Mouse (Mus musculus): ENCODE results near the gene Tia1. TPM values are rescaled to one million over a fixed set of nuclear protein-coding genes. Genes with fewer than 3 reads are reported as not detected.

Tia1 gene
- polyA plus RNA-seq, 1 experiment from 2014 or later = 109 TPM

- H3K4me3 ChIP-seq = peak overlapping the region; percentile 49
- H3K36me3 ChIP-seq = peaks cover 11% of the 10 kb centered on the region
- H3K4me2 ChIP-seq = peak overlapping the region; percentile 77
- no peaks in the 10 kb centered on the region for H3K9me3 ChIP-seq (replicated peaks)
- WGBS = under 1% methylated on average over 56 of the region's 56 CpGs
- H3K27me3 ChIP-seq = no peaks in the 10 kb centered on the region
- peak overlapping the region; percentile 65 for H3K9ac ChIP-seq
- peak; percentile 94 for ATAC-seq (replicated peaks; ENCODE audit: insufficient number of reproducible peaks, insufficient read depth, low FRiP score, low read depth)
- peak overlapping the region; percentile 89 for H3K27ac ChIP-seq
- peaks cover 43% of the 10 kb centered on the region for H3K4me1 ChIP-seq (replicated peaks)
Observed at GRCm38 (mm10) chr6:86472100-86472955, 68.3 kb downstream of the Tia1 start.

DNA sequence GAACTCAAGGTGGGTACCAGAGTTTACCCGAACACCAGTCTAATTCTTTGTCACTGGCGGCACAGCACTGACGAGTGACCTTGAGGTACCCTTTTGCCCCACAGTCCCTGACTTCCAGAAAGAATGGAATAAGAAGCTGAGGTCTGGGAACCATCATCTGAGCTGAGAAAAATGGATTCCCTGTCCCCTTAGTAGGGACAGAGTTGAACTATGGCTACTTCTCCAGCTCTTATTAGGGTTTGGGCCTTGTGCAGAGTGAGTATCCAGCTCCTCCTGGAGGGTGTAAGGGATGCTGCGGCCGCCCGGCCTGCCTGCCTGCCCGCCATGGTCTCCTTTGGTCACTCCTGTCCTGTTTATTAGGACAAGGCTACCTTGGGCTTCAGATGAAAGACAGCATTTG, 69.1 kb downstream of the Tia1 start:
- peaks cover 11% of the 10 kb centered on the region for H3K36me3 ChIP-seq
- peak overlapping the region; percentile 49 for H3K4me3 ChIP-seq
- ATAC-seq (replicated peaks; ENCODE audit: insufficient number of reproducible peaks, insufficient read depth, low FRiP score, low read depth) = no peak
- H3K9me3 ChIP-seq (replicated peaks) = no peaks in the 10 kb centered on the region
- 66% methylated on average over 7 of the region's 7 CpGs for WGBS
- peak overlapping the region; percentile 89 for H3K27ac ChIP-seq
- peak overlapping the region; percentile 62 for H3K4me2 ChIP-seq
- no peaks in the 10 kb centered on the region for H3K27me3 ChIP-seq
- H3K4me1 ChIP-seq (replicated peaks) = peaks cover 50% of the 10 kb centered on the region
- H3K9ac ChIP-seq = peak overlapping the region; percentile 42

- no peaks in the 10 kb centered on the region for H3K9me3 ChIP-seq (replicated peaks)
- H3K36me3 ChIP-seq = peaks cover 10% of the 10 kb centered on the region
- no peak overlapping the region for H3K4me3 ChIP-seq
- 95% methylated on average over 5 of the region's 5 CpGs for WGBS
- peaks cover 59% of the 10 kb centered on the region for H3K4me1 ChIP-seq (replicated peaks)
- peak overlapping the region; percentile 81; the same call in 1 of the 2 replicates for H3K27ac ChIP-seq
- no peak for ATAC-seq (replicated peaks; ENCODE audit: insufficient number of reproducible peaks, insufficient read depth, low FRiP score, low read depth)
- H3K27me3 ChIP-seq = no peaks in the 10 kb centered on the region
- H3K4me2 ChIP-seq = no peak overlapping the region
- H3K9ac ChIP-seq = no peak overlapping the region
Observed at GRCm38 (mm10) chr6:86474072-86474471, 70.1 kb downstream of the Tia1 start.

DNA sequence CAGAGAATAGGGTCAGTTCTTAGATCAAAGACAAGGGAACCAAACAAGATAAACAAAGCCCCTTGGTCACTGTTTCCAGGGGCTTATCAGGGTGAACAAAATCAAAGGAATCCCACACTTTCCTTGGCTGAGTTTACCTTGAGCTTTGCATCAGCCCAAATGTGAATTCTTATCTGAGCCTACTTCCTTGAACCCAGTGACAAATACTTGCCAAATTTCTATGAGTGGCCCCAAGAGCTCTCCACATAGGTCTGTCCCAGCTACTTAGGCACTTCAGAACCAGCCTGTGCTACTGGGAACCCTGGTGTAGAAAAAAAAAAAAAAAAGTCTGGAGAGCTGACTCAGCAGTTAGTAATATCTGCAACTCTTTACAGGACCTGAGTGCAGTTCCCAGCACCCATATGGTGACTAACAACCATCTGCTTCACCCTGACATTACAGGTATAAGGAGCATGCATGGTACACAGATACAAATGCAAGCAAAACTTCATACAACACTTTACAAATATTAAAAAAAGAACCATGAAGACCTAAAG, 70.7 kb downstream of the Tia1 start:
- Histone ChIP-seq H3K9me3 (replicated peaks) (no peaks in the 10 kb centered on the region), H3K27ac (peak overlapping the region; percentile 81), H3K4me1 (replicated peaks) (peaks cover 66% of the 10 kb centered on the region), H3K9ac (no peak overlapping the region), H3K36me3 (peaks cover 3% of the 10 kb centered on the region), H3K27me3 (no peaks in the 10 kb centered on the region), H3K4me3 (no peak overlapping the region), H3K4me2 (no peak overlapping the region)
- no peak for ATAC-seq (replicated peaks; ENCODE audit: insufficient number of reproducible peaks, insufficient read depth, low FRiP score, low read depth)

DNA sequence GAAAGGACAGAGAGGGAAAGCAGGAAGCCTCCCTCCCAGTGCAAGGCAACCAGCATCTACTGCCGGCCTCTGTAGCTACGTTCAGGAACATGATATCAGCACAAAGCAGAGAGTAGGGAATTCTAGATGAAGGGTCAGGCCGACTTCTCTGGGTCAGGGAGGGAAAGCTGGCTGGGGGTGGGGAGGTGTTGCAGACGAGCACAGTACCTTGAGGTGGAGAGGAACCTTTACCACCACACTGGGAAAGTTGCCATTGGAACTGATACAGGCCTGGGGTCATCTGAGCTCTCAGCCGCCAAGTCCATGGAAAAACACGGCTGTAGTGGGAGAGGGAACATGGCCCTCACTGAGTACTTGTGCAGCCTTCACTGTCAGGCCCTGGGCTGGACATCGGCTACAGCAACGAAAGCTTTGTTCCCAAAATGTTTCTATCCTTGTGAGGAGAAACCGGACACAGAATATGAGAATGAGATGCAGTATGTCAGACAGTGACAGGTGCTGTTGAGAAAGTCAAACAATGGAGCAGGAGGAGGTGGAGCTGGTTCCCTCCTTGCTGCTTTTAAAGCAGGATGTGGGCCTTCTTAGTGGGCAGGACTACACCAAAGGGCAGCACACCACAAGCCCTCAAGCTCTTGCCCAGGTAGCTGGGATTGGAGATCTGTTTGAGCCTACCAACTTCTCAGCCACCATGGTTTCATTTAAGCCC, 71.6 kb downstream of the Tia1 start:
- Histone ChIP-seq H3K4me2 (no peak overlapping the region), H3K27ac (peak overlapping the region; percentile 81), H3K4me1 (replicated peaks) (peaks cover 74% of the 10 kb centered on the region), H3K4me3 (no peak overlapping the region), H3K36me3 (no peaks in the 10 kb centered on the region), H3K9ac (0 out of 2 replicates have a peak overlapping the region, but pooled peaks have one; percentile 3), H3K27me3 (no peaks in the 10 kb centered on the region), H3K9me3 (replicated peaks) (no peaks in the 10 kb centered on the region)
- no peak for ATAC-seq (replicated peaks; ENCODE audit: insufficient number of reproducible peaks, insufficient read depth, low FRiP score, low read depth)
- WGBS = 37% methylated on average over 9 of the region's 9 CpGs

GRCm38 (mm10) chr6:86476931-86477330, 72.9 kb downstream of the Tia1 start:
- Histone ChIP-seq H3K4me1 (replicated peaks) (peaks cover 80% of the 10 kb centered on the region), H3K27ac (no peak overlapping the region; the same call in 1 of the 2 replicates)
- 60% methylated on average over 5 of the region's 5 CpGs for WGBS

DNA sequence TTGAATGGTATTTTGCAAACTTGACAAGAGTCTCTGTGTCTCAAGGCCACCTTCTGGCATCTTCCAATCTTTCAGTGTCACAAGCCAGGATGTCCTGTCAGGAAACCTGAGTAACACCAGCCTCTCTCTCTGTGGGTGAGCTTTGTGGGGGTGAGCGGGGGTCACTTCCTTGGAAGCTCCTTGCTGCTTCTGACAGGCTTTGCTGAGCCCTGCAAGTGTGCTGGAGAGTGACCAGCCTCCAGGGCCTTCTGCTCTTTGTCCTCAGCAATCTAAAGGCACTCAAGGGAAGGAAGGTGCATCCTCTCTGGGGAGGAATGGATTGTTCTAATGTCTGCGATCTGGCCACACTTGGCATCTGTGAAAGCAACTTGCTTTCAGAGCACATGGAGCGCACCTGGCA, 75.3 kb downstream of the Tia1 start:
- H3K27ac ChIP-seq = peak overlapping the region; percentile 84
- H3K4me1 ChIP-seq (replicated peaks) = peaks cover 68% of the 10 kb centered on the region
- ATAC-seq (replicated peaks; ENCODE audit: insufficient number of reproducible peaks, insufficient read depth, low FRiP score, low read depth) = peak; percentile 44; the same call in 1 of the 2 replicates
- no peaks in the 10 kb centered on the region for H3K27me3 ChIP-seq
- no peaks in the 10 kb centered on the region for H3K9me3 ChIP-seq (replicated peaks)
- no peak overlapping the region for H3K4me2 ChIP-seq
- no peak overlapping the region for H3K9ac ChIP-seq
- 61% methylated on average over 3 of the region's 3 CpGs for WGBS
- H3K4me3 ChIP-seq = no peak overlapping the region
- H3K36me3 ChIP-seq = no peaks in the 10 kb centered on the region

More at GRCm38 (mm10) chr6:86476931-86477330, 72.9 kb downstream of the Tia1 start:
- no peaks in the 10 kb centered on the region for H3K27me3 ChIP-seq
- no peak overlapping the region for H3K4me2 ChIP-seq
- ATAC-seq (replicated peaks; ENCODE audit: insufficient number of reproducible peaks, insufficient read depth, low FRiP score, low read depth) = no peak
- H3K36me3 ChIP-seq = no peaks in the 10 kb centered on the region
- H3K9ac ChIP-seq = no peak overlapping the region
- no peaks in the 10 kb centered on the region for H3K9me3 ChIP-seq (replicated peaks)
- no peak overlapping the region for H3K4me3 ChIP-seq

DNA sequence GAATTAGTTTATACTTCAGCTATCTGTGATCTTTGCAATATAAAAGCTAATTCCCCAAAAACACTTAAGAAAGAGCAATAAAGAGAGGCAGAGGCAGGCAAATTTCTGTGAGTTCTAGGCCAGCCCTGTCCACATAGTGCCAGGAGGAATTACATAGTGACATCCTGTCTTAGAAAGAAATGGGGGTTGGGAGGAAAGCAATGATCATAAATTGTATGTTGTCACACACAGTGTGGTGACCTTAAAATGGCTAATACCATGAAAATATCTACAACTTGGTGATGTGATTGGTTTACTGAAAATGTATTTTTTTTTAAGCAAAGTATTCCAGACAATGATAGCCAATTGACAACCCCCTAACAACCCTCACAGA, 75.8 kb downstream of the Tia1 start:
- Histone ChIP-seq H3K4me1 (replicated peaks) (peaks cover 71% of the 10 kb centered on the region), H3K9ac (no peak overlapping the region), H3K27ac (peak overlapping the region; percentile 84), H3K9me3 (replicated peaks) (no peaks in the 10 kb centered on the region), H3K4me3 (no peak overlapping the region), H3K36me3 (no peaks in the 10 kb centered on the region), H3K27me3 (no peaks in the 10 kb centered on the region), H3K4me2 (peak overlapping the region; percentile 56)
- no peak for ATAC-seq (replicated peaks; ENCODE audit: insufficient number of reproducible peaks, insufficient read depth, low FRiP score, low read depth)

DNA sequence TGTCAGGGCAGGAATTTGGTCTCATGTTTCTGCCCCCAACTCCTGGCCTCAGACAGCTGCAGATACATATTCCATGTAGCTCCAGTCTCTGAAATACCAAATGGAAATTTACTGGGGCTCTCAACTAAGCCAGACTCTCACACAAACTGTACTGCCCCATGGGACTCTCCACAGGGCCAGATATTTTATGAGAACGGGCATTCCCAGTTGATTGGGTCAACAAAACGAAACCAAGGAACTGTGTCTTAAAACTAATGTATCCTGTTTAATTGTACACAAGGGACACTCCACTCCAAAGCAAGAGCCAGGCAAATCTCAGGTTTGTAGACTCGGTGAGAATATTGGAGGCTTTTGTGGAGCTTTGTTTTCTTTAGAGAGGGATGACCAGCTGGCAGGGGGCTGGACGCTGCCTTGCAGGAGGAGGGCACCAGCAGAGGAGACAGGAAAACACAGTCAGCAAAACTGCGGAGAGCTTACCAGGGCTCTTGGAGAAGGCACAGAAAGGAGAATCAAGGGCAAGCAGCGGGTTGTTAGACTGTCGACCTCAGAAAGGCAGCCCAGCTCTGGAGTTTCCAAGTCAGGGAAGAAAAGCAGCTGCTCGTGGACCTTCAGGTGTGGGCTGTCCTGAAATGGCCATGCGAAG, 76.3 kb downstream of the Tia1 start:
- Histone ChIP-seq H3K27ac (peak overlapping the region; percentile 84), H3K9ac (0 out of 2 replicates have a peak overlapping the region, but pooled peaks have one; percentile 32), H3K27me3 (no peaks in the 10 kb centered on the region), H3K4me2 (peak overlapping the region; percentile 56), H3K4me1 (replicated peaks) (peaks cover 66% of the 10 kb centered on the region), H3K9me3 (replicated peaks) (no peaks in the 10 kb centered on the region), H3K4me3 (peak overlapping the region; percentile 13; the same call in 1 of the 2 replicates), H3K36me3 (no peaks in the 10 kb centered on the region)
- WGBS = 26% methylated on average over 9 of the region's 9 CpGs
- ATAC-seq (replicated peaks; ENCODE audit: insufficient number of reproducible peaks, insufficient read depth, low FRiP score, low read depth) = no peak

- Histone ChIP-seq H3K36me3 (no peaks in the 10 kb centered on the region), H3K9ac (no peak overlapping the region), H3K4me3 (no peak overlapping the region), H3K9me3 (replicated peaks) (no peaks in the 10 kb centered on the region), H3K4me2 (no peak overlapping the region), H3K4me1 (replicated peaks) (peaks cover 55% of the 10 kb centered on the region), H3K27ac (no peak overlapping the region), H3K27me3 (no peaks in the 10 kb centered on the region)
- no peak for ATAC-seq (replicated peaks; ENCODE audit: insufficient number of reproducible peaks, insufficient read depth, low FRiP score, low read depth)
- 80% methylated on average over 5 of the region's 5 CpGs for WGBS
Observed at GRCm38 (mm10) chr6:86481871-86482270, 77.9 kb downstream of the Tia1 start.

Measured in heart, embryonic 15.5 days (tissue).